Mouse (Mus musculus): ENCODE data around the gene Tmem168.

- TF ChIP-seq POLR2A (IDR thresholded peaks at IDR 0.05; ENCODE audit: insufficient read depth, low read depth, low read length) (no peak), CTCF (IDR thresholded peaks at IDR 0.05) (no peak)
Measured at GRCm38 (mm10) chr6:13606921-13607620, 829 bp downstream of the Tmem168 start.
